Mouse (Mus musculus) embryonic facial prominence, embryonic 14.5 days (tissue): ENCODE measurements at regions not wholly inside any gene's neighbourhood (a gene's known extent, or its start where the extent isn't known, plus 50 kb on each side); places are given as distances from the start of the nearest gene placed in this dataset.

Experiments used
- ATAC-seq: fragments of 200-750 bp; cut with Nextera tagmentation; 2 replicates; pipeline ENCODE4 v1.8.0; 2017; ENCODE audit warnings: low read depth, moderate number of reproducible peaks, moderate TSS enrichment
- DNase-seq: peaks from one replicate; pipeline ENCODE4 v3.0.0-alpha.2; 2015; ENCODE audit warnings: low spot score
- H3K27ac ChIP-seq: fragments of 300-500 bp; sonication (generic); replicated peaks from 2 replicates; pipeline ENCODE4 v1.5.1; 2014; ENCODE audit warnings: low read depth, mild to moderate bottlenecking, low read length, moderate library complexity
- H3K27me3 ChIP-seq: fragments of 300-500 bp; sonication (generic); replicated peaks from 2 replicates; pipeline ENCODE4 v1.6.1; 2014; ENCODE audit warnings: low read length; ENCODE audit not compliant: control insufficient read depth, insufficient read depth
- H3K36me3 ChIP-seq: fragments of 300-500 bp; sonication (generic); 2 replicates; pipeline ENCODE4 v1.6.1; 2014; ENCODE audit warnings: low read length, mixed read lengths; ENCODE audit not compliant: control insufficient read depth, insufficient read depth
- H3K4me1 ChIP-seq: fragments of 300-500 bp; sonication (generic); 2 replicates; pipeline ENCODE4 v1.6.1; 2014; ENCODE audit warnings: antibody characterized with exemption, low read length; ENCODE audit not compliant: control insufficient read depth, insufficient read depth
- H3K4me2 ChIP-seq: fragments of 300-500 bp; sonication (generic); 2 replicates; pipeline ENCODE4 v1.6.1; 2014; ENCODE audit warnings: low read depth, mild to moderate bottlenecking, low read length, moderate library complexity, mixed read lengths
- H3K4me3 ChIP-seq: fragments of 300-500 bp; sonication (generic); 2 replicates; pipeline ENCODE4 v1.5.1; 2014; ENCODE audit warnings: low read depth, mild to moderate bottlenecking, low read length
- H3K9ac ChIP-seq: fragments of 300-500 bp; sonication (generic); 2 replicates; pipeline ENCODE4 v1.6.1; 2014; ENCODE audit warnings: low read depth, mild to moderate bottlenecking, low read length, moderate library complexity, mixed read lengths
- H3K9me3 ChIP-seq: fragments of 300-500 bp; sonication (generic); 2 replicates; pipeline ENCODE4 v1.6.1; 2016; ENCODE audit warnings: low read length; ENCODE audit not compliant: control insufficient read depth
- WGBS: fragments of 180-500 bp; shearing (Covaris S2); extraction: QIAGEN DNeasy Blood & Tissue Kit; methylation state at CpG from one replicate; pipeline ENCODE4 v1.1.7; 2014; 5-methylcytosine and 5-hydroxymethylcytosine counted together

GRCm38 (mm10) chr4:142492926-142493492, 253.8 kb upstream of the Kazn start:
- ATAC-seq = no peak
- Histone ChIP-seq H3K9ac (no peak overlapping the region), H3K4me2 (no peak overlapping the region), H3K27me3 (no peaks in the 10 kb centered on the region), H3K4me1 (no peaks in the 10 kb centered on the region), H3K9me3 (no peaks in the 10 kb centered on the region), H3K36me3 (no peaks in the 10 kb centered on the region), H3K4me3 (no peak overlapping the region), H3K27ac (no peak overlapping the region)
- DNase-seq = no peak
- WGBS = 60% methylated on average over 10 of the region's 10 CpGs

- H3K27me3 ChIP-seq = no peaks in the 10 kb centered on the region
- no peaks in the 10 kb centered on the region for H3K9me3 ChIP-seq
- H3K36me3 ChIP-seq = no peaks in the 10 kb centered on the region
- no peak overlapping the region for H3K4me3 ChIP-seq
- no peak overlapping the region for H3K27ac ChIP-seq
- no peaks in the 10 kb centered on the region for H3K4me1 ChIP-seq
- no peak for DNase-seq
- WGBS = 67% methylated on average over 4 of the region's 4 CpGs
- H3K4me2 ChIP-seq = no peak overlapping the region
- H3K9ac ChIP-seq = no peak overlapping the region
- no peak for ATAC-seq
Observed at GRCm38 (mm10) chr4:142485784-142486423, 246.7 kb upstream of the Kazn start.

DNA sequence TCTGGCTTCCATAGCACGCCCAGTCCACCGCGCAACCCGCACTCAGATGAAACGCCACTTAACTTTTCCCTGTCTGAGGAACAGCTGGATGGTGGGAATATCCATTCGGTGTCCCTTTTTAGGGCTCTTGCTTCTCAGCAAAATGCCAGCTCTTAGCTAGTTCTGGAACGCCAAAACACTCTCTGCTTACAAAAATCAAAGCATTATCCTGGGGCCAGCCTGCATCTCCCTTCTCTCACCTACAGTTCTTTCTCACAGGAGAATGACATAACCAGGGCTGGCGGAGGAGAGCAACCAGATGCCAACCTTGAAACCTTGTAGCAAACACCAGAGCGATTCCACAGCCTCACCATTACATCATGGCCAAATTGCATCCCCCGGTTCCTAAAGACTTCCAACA, 236.4 kb upstream of the Kazn start:
- Histone ChIP-seq H3K4me3 (peak overlapping the region; percentile 23), H3K4me2 (peak overlapping the region; percentile 47), H3K27me3 (no peaks in the 10 kb centered on the region), H3K27ac (0 out of 2 replicates have a peak overlapping the region, but pooled peaks have one; percentile 39), H3K36me3 (no peaks in the 10 kb centered on the region), H3K9ac (peak overlapping the region; percentile 38; the same call in 1 of the 2 replicates), H3K4me1 (peaks cover 17% of the 10 kb centered on the region), H3K9me3 (no peaks in the 10 kb centered on the region)
- WGBS = 69% methylated on average over 10 of the region's 10 CpGs
- DNase-seq = no peak
- no peak for ATAC-seq

- WGBS = 63% methylated on average over 7 of the region's 7 CpGs
- Histone ChIP-seq H3K9me3 (no peaks in the 10 kb centered on the region), H3K4me3 (0 out of 2 replicates have a peak overlapping the region, but pooled peaks have one; percentile 3), H3K27me3 (no peaks in the 10 kb centered on the region), H3K4me2 (peak overlapping the region; percentile 47; the same call in 1 of the 2 replicates), H3K36me3 (no peaks in the 10 kb centered on the region), H3K4me1 (peaks cover 17% of the 10 kb centered on the region), H3K9ac (no peak overlapping the region), H3K27ac (no peak overlapping the region)
- ATAC-seq (no peak), DNase-seq (no peak)
Observed at GRCm38 (mm10) chr4:142474626-142475025, 235.4 kb upstream of the Kazn start.

DNA sequence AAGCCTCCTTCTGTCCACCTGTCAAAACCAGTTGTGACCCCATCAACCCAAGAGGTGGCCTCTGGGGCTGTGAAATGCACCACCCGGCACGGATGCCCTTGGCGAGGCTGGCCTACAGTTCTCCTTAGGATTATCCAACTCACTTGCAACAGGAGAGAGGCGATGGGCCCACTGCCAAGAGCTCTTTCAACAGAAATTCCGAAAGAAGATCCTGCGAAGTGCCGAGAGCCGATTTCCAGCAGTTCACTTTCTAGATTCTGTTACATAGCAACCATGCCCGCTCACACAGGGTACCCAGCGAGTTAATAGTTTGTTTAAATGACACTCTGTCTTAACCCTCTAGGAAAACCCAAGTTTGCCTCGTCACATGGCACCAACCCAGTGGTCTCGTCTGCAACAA, 234.8 kb upstream of the Kazn start:
- Histone ChIP-seq H3K9ac (no peak overlapping the region), H3K27ac (no peak overlapping the region), H3K36me3 (no peaks in the 10 kb centered on the region), H3K9me3 (no peaks in the 10 kb centered on the region), H3K4me1 (peaks cover 17% of the 10 kb centered on the region), H3K27me3 (no peaks in the 10 kb centered on the region), H3K4me2 (peak overlapping the region; percentile 36), H3K4me3 (0 out of 2 replicates have a peak overlapping the region, but pooled peaks have one; percentile 3)
- 23% methylated on average over 12 of the region's 12 CpGs for whole genome bisulfite sequencing
- DNase-seq = peak; percentile 92
- peak; percentile 68 for ATAC-seq

GRCm38 (mm10) chr4:142473284-142473683, 234.1 kb upstream of the Kazn start:
- H3K27ac ChIP-seq = no peak overlapping the region

DNA sequence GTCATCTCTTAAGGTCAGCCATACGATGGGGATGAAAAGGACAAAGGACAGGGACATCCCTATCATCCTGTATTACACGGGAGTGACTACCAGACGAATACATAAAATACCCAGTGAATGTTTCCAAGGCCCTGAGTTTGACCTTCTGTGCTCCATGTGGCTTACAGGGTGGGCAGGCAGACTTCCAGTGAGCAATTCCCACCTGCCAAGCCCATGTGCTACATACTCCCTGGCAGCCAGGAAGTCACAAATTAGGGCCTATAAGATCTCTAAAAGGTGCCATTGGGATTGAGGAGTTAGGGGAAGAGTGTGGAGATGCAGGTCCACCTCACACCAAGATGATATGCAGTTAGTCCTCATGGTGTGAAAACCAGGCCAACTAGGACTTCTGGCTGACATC, 233.1 kb upstream of the Kazn start:
- Histone ChIP-seq H3K4me1 (peaks cover 17% of the 10 kb centered on the region), H3K27me3 (no peaks in the 10 kb centered on the region), H3K36me3 (no peaks in the 10 kb centered on the region), H3K27ac (no peak overlapping the region), H3K9me3 (no peaks in the 10 kb centered on the region), H3K9ac (no peak overlapping the region), H3K4me2 (no peak overlapping the region), H3K4me3 (no peak overlapping the region)
- DNase-seq (no peak), ATAC-seq (no peak)
- WGBS = 93% methylated on average over 3 of the region's 3 CpGs

More at GRCm38 (mm10) chr4:142473284-142473683, 234.1 kb upstream of the Kazn start:
- Histone ChIP-seq H3K4me2 (no peak overlapping the region), H3K9me3 (no peaks in the 10 kb centered on the region), H3K4me1 (peaks cover 17% of the 10 kb centered on the region), H3K36me3 (no peaks in the 10 kb centered on the region), H3K4me3 (no peak overlapping the region), H3K27me3 (no peaks in the 10 kb centered on the region), H3K9ac (no peak overlapping the region)
- DNase-seq = no peak
- 81% methylated on average over 8 of the region's 8 CpGs for WGBS
- no peak for ATAC-seq

DNA sequence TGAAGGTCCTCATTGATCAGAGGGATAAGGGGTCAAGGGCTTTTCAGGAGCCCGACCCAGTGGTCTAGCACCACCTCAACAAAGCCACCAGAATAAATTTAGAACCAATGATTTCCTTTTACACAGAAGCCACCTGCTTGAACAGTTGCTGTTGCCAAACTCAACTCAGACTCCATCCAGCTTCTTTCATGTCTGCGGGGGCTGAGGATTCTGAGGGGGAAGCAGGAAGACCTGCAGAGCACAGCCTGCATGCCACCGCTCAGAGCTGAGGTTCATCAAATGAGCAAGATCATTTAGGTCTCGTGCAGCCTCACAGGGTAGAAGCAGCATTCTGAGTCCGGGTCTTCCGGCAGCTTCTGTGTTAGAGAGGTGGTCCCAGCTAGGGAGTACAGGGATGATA, 231.6 kb upstream of the Kazn start:
- DNase-seq = no peak
- ATAC-seq = no peak
- WGBS = 88% methylated on average over 6 of the region's 6 CpGs
- no peak overlapping the region for H3K9ac ChIP-seq
- peaks cover 17% of the 10 kb centered on the region for H3K4me1 ChIP-seq
- H3K4me2 ChIP-seq = no peak overlapping the region
- H3K9me3 ChIP-seq = no peaks in the 10 kb centered on the region
- no peak overlapping the region for H3K4me3 ChIP-seq
- H3K27ac ChIP-seq = no peak overlapping the region
- no peaks in the 10 kb centered on the region for H3K27me3 ChIP-seq
- H3K36me3 ChIP-seq = no peaks in the 10 kb centered on the region

GRCm38 (mm10) chr4:142467920-142468319, 228.7 kb upstream of the Kazn start:
- ATAC-seq (no peak), DNase-seq (no peak)
- Histone ChIP-seq H3K27me3 (no peaks in the 10 kb centered on the region), H3K4me1 (no peaks in the 10 kb centered on the region), H3K36me3 (no peaks in the 10 kb centered on the region), H3K9me3 (no peaks in the 10 kb centered on the region), H3K4me3 (no peak overlapping the region), H3K9ac (no peak overlapping the region), H3K4me2 (no peak overlapping the region), H3K27ac (no peak overlapping the region)
- WGBS = 68% methylated on average over 6 of the region's 6 CpGs
